Mouse (Mus musculus) cerebellum, adult 11-12 months (tissue): ENCODE results near the gene Nit2.

Source experiments
- DNase-seq: peaks from one replicate; pipeline ENCODE4 v3.0.0; 2022

Gene Nit2

DNA sequence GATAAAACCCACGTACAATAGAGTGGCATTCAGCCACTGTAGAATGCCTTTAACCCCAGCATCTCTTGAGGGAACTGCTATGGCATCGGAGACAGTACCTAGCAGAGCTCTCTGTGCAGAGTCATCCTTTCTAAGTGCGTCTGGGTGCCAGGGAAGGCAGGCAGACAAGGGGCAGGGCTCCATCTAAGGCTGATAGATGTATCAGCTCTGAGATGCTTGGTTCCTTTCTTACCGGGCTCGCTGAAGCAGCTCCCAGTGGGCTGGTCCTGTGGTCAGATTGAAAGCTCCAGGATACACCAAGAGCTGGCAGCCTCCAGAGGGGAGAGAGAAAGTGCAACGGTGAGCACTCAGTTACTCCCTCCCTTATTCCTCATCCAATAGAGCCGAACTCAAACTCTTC, 7.3 kb downstream of the Nit2 start:
- DNase-seq, result no peak

DNA sequence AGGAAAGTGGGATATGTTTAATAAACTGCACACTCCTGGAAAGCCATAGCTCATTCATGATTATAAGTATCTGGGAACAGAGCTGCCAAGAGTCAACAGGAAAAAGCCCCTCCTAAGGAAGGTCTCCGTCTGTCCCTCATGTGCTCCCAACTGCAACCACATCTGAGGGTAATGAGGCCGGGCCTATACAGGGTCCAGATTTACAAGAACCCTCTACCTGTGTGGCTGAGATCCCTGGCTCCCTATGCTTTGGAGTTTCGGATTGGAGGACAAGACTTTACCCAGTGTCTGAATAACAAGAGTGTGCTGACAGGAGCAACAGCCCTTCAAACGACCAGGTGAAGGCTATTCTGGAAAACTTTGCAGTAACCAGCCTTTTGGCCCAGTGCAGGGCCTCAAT, 9.4 kb downstream of the Nit2 start:
- no peak for DNase-seq

DNA sequence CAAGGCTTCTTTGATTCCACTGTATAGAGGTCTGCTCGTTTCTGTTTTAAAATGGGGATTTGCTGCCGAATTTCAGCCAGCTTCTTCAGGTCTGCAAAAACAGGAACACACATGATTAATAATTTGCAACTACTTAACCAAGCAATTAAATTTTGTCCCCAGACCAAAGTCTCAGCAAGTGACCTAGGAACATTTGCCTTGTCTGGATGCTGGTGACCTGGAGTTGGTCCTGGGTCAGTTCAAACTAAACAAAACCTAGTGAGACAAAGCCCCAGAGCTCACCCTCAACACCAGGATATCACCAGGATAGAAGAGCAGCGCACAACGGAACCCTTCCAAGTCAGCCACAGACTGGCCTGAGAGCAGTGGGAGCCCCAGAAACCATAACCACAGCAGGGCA, 10.1 kb downstream of the Nit2 start:
- no peak for DNase-seq

DNA sequence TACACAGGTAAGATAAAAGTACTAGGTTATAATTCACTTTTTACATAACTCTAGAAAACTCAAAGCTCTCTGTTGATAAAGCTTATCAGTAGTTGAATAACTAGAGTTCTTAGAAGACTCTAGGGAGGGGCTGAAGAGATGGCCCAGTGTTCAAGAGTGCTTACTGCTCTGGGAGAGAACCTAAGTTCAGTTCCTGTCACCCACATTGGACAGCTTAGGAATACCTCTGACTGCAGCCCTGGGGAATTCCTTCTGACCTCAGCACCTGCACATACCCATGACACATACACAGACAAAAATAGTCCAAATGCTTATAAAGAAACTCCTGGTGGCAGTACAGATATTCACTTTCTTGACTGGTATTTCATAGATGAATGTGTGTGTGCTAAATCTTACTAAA, 11.2 kb downstream of the Nit2 start:
- DNase-seq, result no peak

DNA sequence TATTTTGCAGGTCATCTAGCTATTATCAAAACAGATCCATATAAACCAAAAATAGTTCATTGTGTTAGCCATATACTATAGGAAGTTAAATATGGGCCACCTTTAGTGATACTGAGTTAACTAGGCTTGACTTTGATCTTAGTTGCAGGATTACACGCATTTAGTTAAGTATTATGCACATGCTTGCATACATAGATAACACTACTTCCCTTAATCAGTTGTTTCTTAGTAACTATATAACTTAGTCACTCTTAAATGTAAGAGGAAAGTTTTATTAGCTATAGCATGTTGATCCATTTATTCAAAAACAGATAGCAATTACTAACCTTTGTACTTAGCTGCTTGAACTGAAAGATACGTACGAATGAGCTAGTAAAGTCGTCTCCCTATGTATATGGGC, 15.7 kb downstream of the Nit2 start:
- DNase-seq, result no peak

DNA sequence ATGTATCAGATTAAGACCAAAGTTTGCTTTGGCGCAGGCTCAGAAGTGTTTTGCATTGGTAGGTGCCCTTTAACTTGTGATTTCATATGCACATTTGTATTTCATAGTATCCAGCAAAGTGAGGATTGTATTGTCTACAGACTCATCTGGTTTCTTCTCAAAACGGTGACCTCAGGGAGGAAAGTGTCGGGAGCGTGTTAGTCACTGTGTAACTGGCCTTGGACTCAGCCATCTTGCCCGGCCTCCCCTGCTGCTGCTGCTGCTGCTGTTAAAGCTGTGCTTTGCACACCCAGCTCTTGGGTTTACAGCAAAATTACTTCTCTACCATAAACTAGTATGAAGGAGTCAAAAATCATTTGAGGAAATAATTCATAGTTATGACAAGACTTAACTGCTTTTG, 22.4 kb downstream of the Nit2 start:
- no peak for DNase-seq

DNA sequence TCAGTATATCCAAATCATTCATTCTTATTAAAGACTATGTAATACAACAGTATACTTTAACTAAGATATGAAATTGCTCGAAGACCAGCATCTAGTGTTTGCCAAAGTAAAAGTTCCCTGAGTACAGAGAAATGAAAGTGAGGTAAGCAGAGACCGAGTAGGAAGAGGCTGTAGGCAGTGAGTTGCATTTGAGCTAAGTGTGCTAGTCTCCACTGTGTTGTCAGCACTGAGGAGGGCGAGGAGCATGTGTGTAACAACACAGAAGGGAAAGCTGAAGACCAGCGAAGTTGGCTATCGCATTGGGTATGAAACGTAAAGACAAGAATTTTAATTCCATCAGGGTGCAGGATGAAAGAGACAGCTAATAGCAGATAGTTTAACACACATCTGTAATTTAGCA, 33.5 kb downstream of the Nit2 start:
- DNase-seq, result no peak

DNA sequence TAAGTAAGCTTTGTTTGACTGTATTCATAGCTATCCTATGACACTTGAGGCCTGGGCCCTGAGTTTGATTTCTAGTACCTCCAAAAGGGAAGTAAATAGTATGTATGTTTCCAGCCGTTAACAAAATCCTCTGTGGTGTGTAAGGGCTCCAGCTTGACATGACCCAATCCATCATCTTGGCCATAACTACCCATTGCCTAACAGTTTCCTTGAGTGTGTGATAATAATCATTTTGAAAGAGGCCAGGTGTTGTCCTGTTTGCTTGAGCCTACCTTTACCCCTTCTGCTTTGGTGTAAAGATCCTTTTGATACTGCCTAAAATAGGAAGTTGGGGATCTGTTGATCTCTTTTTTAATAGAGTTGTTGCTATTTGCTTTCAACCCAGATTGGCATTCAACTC, 34.8 kb downstream of the Nit2 start:
- DNase-seq, result no peak

DNA sequence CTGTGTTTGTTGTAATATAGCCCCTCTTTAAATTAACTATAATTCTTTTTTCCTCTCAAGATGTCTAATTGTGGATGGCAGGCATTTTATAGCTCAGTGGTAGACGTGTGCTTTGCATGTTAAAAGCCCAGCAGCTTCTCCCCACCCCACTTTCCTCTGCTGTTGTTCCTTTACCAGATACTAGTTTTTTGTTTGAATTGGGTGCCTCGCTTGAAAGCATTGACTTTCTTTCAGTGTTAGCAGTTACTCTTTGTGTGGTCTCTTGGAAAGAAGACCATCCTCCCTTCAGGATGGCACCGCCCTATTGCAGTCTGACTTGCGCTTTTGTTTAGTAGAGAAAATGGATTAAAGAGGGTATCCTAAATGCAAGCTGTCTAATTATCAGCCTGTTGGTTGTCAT, 35.6 kb downstream of the Nit2 start:
- no peak for DNase-seq

DNA sequence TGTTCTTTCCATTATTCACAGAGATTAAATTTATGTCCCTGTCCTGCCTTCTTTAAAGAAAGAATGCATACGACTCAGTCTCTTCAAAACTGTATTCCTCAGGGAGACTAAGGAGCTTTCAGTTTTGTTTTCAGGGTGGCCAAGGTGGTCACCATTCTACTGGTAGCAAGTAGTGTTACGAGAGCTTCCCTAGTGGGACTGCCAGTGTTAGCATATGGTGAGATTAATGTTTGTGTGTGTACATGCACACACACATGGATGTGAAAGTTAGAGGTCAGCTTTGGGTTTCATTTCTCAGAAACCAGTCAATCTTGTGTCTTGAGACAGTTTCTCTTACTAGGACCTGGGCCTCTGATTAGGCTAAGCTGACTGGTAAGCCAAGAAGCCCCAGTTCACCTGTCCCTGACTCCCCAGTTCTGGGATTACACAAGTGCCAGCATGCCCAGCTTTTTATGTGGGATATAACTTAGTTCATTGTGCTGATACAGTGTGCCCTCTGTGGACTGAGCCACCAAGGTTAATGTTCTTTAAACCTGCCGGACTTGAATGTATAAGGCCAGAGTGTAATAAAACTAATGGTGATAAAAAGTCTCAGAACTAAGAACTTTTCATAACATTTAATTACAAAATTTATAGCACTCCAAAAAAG, 36.3 kb downstream of the Nit2 start:
- DNase-seq, result no peak

DNA sequence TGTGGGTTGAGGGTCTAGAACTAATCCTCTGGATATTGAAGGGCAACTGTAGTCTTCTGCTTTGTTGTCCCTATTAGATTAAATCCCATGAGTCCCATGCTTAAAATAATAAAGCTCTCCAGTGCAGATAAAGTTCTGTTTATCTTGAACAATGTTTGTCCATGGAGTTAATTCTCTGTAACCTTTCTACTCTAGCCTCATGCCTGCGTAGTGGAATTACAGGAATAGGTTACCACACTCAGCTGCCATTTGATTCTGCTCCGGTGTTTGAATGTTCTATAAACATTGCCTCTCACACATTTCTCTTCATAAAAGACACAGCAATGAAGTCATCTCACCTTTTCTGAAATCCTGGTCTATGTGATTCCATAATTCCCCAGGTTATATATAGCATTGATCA, 39.3 kb downstream of the Nit2 start:
- no peak for DNase-seq

DNA sequence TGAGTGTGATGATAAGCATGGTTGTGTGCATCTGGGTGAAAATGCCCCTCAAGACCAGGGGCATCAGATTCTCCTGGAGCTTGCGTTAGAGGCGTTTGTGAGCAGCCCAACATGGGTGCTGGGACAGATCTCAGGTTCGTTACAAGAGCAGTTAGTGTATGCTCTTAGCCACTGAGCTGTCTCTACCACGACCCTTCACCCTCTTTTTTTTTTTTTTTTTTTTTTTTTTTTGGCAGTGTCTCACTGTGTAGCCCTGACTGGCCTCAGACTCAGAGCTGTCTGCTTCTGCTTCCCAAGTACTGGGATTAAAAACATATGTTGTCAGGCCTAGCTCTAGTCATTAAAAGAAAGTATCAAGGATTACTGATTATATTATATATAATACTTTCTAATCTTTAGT, 40.9 kb downstream of the Nit2 start:
- DNase-seq, result no peak

DNA sequence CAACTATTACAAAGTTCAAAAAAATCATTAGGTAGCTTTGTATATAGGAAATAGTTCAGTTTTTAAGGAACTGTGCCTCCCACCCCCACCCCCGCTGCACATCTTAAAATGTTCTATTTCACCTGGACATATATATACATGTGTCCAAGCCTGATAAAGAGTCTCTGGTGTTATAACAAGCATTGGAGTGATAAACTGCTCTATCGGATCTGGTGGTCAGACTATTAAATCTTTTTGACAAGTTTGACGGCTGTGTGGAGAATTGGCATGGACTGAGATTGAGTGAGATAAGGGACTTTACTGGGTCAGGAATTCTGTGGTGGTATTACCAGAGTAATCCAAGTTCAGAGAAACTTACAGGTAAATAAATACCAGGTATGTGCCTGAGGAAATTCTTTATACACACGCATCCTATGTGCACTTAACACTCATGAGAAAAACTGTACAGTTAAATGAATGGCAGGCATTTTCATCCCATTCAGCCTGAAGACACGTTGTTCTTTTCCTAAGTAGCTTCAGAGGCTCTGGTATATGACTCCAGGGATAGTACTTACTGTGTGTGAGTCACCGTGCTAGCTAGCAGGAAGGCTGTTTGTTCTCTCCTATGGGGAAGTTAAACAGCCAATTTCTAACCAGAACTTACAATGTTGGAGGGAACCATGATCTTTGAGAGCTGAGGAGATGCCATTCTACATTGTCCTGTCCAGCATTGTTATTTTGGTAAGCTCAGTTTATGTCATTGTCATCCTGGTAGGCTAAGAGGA, 44.3 kb downstream of the Nit2 start:
- no peak for DNase-seq

DNA sequence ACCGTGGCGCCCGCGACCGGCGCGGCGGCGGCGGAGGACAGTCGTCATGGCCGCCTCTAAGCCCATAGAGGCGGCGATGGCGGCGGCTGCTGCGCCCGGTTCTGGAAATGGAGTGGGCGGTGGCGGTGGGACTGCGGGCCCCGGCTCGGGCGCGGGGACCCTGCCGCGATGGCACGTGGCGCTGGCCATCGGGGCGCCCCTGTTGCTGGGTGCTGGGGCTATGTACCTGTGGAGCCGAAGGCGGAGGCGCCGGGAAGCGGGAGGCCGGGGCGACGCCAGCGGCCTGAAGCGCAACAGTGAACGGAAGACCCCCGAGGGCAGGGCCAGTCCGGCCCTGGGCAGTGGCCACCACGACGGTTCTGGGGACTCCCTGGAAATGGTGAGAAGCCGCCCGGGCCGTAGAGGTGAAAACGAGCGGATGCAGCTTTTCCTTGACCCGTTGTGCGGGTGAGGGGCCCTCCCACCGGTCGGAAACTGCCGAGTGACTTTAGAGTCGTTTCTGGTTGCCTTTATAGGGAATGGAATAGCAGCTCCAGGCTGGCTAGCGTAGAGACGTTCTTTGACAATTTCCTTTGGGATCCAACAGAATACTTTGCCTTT, 45.2 kb downstream of the Nit2 start:
- no peak for DNase-seq

DNA sequence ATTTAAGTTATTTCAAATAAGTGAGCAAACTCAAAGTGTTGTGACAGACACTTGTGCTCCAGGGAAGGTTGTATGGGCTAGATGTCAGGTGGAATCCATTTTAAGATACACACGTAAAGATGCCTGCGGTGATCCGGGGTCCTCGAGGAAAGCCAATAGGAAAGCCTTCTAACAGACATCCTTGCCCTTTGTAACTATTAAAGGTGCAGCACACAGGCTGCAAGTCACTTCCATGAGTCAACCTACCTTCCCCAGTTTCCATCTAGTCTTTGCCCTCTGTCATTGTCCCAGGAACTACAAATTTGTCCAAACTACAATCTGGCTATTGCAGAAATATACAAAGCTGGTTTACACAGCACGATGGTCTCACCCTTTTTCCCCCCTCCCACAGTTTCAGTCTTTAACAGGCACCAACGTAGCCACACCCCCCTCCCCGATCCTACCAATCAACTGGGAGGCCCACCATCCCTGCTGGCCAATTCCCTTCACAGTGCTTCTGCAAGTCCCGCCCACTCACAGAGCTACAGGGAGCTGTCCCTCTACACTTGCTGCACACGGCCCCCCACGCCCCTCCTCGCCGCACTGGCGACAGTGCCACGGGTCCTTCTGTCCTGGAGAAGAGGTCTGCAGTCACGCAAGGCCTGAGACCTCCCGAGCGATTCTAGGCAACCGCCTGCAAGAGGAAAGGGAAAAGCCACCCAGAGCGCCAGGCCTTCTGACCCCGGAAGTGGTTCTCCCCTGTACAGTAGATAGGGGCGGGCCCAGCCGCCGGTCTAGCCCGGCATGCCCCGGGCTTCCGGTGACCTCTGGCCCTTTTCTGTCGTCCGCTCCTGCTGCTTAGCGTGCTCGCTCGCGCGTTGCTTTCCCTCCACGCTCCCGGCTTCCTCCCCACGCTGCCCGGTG, 46.0 kb downstream of the Nit2 start, which contains the start of gene Tomm70a:
TSS of gene Tomm70a (plus strand) at position 791 of the 903 bp plus-strand sequence.
- peak; percentile 96 for DNase-seq

DNA sequence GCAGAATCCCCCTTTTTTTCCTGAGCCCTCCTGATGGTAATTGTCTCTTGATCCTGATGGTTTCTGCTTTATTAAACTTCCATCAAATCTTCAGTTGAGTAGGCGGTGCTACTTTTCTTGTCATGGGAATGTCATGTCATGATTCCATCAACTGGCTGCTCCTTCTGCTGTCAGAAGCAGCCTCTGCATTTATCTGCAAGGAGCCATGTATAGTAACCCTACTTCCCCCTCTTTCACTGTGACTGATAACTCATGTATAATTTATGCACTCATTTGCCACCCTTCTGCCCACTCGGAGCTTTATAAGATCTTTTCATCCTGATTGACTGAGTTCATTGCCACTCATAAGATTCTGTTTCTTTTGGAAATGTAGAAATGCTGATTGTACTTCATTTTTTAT, 49.6 kb downstream of the Nit2 start:
- DNase-seq, result no peak

DNA sequence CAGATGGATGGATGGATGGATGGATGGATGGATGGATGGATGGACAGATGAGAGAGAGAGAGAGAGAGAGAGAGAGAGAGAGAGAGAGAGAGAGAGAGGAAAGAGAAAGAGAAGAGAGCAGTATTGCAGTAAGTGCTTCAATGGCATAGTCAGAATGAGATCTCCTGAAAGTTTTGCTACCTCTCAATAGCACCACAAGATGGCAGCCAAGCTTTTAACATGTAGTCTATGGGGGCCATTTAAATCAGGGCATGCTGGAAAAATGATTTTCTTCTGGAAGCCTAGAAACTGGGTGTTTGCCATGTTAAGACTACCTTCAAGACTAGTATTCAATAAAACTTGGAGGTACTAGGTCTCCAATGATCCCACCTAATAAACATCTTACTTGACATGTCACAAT, 51.1 kb downstream of the Nit2 start:
- DNase-seq, result no peak
